Mouse (Mus musculus): ENCODE results near the gene Pip5k1c. TPM values are rescaled to one million over a fixed set of nuclear protein-coding genes. Genes with fewer than 3 reads are reported as not detected.

The Pip5k1c gene
- polyA plus RNA-seq (2015; fragmentation: Nextera tagmentation; extraction: Ambion mirVana), result 36.9 and 38.6 TPM in 2 replicates

DNA sequence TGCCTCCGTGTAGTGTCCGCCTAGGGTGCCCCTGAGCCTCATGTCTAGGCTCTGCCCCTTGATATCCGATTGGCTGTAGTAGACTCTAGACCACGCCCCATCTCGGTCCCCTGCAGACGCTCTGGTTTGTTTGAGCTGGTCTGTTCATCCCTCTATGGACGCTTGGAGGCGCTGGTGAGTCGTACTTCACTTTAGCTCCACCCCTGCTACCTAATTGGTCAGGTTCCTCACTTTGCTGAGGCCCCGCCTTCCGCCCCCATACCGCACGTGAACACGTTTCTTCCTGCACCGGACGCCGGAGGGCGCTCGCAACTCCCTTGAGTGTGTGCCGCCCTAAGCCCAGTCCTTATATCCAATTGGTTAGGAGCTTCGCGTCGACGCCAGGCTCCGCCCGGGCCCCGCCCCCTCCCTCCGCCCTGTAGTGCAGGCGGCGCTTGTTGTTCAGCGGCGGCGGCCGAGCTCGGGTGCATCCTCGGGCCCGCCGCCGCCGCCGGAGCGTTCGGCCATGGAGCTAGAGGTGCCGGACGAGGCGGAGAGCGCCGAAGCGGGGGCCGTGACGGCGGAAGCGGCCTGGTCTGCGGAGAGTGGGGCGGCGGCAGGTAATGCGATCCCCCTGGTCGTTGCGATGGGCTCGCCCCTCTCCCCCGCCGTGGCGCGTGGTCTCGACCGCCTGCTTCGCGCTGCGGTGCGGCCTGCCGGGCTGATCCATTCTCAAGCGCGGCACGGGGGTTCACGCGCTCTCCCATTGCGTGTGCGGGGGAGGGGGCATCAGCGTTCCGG is at the start of gene Pip5k1c:
TSS of gene Pip5k1c (plus strand) at position 410 of the 780 bp plus-strand sequence.
- peak; percentile 100 for DNase-seq (ENCODE audit: low spot score)

DNA sequence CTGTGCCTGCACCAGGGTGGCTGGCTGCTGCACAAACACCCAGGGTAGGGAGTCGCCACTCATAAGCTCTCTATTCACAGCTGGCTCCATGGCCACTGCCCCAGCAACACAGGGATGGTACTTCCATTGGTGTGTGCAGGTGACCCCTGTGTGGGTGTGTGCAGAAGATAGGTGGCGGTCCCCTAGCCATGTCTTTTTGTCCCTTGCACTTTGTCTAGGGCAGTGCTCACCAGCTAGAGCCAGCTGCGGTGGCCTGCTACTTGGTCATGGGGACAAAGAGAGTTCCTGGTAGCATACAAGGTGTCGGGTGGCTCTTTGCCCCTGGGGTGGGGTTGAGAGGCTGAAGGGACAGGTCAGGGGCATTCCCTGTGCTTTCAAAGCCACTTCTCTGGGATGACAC is 48.6 kb upstream of the Pip5k1c start:
- DNase-seq (ENCODE audit: low spot score), result no peak

DNA sequence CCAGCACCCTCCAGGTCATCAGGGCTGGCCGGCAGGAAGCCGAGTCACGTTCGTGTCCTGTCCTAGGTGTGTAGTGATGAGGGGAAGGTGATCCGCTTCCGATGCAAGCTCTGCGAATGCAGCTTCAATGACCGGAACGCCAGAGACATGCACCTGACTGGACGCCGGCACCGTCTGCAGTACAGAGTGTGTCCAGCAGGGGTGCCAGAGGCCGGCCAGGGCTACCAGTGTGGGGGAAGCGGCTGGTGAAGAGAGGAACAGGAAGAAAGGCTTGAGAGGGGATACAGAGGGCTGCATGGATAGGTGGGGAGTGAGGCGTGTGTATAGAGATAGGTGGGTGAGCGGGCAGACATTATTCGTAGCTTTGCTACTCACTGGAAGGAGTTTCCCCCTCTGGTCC is 48.2 kb upstream of the Pip5k1c start:
- peak; percentile 79 for DNase-seq (ENCODE audit: low spot score)

DNA sequence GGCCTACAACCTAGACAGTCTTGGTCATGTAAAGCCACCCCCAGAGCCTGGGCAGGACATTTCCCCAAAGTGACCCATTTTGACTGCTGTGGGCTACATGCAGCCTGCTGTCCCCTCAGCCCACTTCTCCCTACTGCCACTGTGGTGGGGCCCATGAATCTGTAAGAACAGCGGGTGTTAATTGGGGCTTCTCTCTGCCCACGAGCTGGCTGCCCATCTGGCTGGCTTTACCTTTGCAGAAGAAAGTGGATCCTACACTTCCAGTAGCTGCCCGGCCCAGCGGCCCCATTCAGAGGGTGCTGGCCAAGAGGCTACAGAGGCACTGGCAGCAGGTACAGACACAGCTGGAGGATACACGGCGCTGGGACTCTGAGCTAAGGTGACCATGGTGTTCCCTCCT is 47.6 kb upstream of the Pip5k1c start:
- no peak for DNase-seq (ENCODE audit: low spot score)

DNA sequence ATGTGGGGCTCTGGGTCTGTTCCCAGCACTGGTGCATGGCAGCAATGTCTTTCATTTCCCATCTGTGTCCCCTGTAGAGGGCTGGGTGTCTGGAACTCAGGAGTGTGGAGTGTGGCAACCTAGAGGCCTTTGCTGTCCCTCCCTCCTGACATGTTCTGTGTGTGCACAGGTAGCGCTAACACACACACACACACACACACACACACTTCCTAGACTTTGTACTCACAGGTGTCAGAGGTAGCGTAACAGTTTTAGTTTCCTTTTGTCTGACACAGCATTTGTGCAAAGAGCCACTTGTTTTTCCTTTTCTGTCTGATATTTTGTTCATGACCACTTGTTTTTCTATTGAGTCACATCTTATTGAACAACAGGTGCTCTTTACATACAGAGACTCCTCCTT is 45.0 kb upstream of the Pip5k1c start:
- peak; percentile 73 for DNase-seq (ENCODE audit: low spot score)

DNA sequence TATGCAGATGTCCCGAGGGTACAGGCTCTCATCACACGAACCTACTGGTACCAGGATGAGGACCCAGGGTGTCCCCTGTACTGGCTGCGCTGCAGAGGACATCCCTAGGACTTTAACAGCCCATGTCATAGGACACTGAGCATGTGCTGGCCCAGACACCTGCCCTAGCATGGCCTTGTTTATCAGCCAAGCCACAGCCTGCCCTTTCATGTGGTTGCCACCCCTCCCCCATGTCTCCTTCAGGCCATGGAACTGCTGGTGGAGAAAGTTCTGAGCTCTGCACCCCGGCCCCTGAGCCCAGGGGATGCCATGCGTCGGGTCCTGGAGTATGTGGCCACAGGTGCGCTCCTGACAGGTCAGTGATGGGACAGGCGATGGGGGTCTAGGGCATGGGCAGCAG is 43.3 kb upstream of the Pip5k1c start:
- DNase-seq (ENCODE audit: low spot score), result peak; percentile 43

DNA sequence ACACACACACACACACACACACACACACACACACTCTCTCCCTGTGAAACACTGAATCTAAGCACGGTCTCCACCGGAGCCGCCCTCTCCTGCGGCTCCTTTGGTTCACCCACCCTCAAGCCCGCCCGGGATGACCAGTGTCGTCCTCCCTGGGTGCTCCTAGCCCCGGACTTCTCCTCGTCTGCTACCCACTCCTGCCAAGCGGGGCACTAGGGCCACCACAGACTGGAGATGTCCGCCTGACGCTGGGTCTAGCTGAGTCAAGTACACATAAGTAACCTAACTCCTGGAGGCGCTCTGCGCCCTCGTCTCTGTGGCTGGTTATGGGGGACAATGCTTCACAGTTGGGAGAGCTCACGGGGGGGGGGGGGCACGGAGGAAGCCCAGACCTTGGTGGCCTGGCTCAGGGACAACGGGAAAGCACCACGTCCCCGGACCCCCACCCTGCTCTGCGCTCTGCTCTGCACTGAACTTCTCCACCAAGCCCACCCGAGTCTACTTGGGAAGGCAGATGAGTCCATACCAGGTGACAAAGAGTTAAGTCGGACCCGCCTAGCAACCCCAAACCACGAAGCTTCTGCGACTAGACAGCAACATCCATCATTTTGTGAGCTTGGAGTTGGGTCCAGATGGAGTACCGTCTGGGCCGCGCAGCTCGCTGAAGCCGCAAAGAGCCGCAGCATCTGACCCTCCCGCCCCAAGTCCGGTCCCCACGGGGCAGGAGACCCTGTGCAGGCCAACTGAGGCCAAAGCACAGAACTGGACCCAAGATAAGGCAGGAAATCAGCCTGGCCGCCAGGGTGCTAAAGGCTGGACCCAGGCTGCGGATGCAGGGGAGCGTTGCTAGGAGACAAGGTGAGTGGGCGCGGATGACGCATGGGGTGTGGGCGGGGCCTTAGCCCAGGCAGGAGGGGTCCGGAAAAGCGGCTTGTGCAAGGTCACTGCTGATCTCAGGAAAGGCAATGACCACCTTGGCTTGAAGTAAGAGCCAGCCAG is 40.0 kb upstream of the Pip5k1c start, which contains the start of gene Matk:
TSS of gene Matk (plus strand) at position 512 of the 996 bp plus-strand sequence.
- DNase-seq (ENCODE audit: low spot score), result peak; percentile 53

DNA sequence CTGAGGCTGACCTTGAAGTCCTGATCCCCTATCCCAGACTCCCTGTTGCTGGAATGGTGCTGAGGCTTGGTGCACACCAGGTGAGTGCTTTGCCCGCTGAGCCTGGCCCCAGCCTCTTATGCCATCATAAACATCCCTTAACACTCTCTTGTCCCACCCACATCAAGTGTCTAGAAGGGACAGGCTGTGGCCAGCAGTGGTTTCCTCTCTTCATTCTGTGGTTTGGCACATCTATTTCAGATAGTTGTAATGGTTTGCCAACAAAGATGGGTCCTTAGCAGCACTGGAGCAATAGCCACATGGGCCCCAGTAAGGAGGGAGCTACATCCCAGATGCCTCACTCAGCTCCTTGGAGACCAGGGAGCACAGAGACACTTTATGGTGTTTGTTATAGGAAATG is 37.9 kb upstream of the Pip5k1c start:
- DNase-seq (ENCODE audit: low spot score), result no peak

DNA sequence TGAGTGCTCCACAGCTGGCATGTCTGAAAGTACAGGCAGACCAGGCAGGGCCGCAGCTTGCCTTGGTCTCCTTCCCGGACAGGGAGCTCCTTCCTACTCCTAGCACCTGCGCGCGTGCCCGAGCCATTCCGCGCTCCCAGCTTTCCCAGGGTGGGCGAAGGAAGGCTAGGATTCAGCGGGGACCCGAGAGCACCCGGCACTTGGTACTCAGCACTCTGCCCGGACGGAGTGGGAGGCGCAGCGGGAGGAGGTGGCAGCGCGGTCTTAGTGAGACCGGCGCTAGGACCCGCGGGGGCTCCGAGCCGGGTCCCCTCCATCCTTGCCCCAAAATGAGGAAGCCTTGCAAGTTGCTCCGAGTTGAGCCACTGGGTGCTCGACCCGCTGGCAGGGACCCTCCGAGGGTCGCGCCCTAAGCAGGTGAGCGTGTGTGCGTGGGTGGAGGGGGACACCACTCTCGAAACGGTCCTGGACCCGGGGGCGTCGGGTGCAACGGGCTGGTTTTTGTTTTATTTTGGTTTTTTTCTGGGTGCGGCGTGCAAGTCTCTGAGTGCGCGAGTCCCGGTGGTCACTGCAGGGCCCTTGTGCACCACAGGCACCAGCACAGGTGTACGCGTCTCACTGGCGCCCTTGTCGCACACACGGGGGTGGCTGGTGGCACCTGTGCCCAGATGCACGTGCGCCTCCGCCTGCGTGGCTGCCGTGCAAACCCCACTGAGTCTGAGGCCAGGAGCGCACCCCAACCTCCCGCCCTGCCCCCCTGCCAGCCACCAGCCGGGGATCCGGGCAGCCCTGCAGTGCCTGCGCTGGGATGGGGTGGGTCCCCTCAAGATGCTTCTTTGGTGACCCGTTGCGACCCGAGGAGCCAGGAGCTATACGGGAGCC is 35.4 kb upstream of the Pip5k1c start:
- DNase-seq (ENCODE audit: low spot score), result peak; percentile 52

DNA sequence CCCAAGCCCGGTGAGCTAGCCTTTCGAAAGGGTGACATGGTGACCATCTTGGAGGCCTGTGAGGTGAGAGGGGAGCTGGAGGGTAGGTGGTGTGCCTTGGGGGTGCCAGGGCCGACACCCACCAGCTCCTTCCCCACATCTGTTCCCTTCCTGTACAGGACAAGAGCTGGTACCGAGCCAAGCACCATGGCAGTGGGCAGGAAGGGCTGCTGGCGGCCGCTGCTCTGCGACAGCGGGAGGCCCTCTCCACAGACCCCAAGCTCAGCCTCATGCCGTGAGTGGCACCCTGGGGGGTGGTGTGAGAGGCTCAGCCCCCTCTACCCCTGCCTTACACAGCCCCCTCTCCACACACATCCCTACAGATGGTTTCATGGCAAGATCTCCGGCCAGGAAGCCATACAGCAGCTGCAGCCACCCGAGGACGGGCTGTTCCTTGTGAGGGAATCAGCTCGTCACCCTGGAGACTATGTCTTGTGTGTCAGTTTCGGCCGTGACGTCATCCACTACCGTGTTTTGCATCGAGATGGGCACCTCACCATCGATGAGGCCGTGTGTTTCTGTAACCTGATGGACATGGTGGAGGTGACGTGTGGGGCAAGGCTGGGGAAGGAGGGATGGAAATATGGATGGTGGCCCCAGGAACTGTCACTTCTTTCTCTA is 33.4 kb upstream of the Pip5k1c start:
- no peak for DNase-seq (ENCODE audit: low spot score)

DNA sequence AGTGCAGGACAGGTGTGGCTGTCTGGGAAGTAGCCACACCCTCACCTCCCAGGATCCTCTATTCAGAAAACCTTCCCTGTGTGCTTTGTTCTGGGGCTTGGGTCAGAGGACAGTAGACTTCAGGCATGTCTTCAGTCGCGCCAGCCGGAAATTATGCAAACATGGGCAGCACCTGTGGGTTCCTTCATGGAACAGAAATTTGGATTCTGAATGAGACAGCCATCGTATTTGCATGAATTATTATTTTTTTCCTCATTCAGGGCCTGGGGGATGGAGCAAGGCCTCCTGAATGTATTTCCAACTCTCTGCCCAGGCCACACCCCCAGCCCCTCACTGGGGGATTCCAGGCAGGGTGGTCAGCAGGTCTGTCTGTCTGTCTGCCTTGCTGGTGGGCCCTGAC is 31.7 kb upstream of the Pip5k1c start:
- no peak for DNase-seq (ENCODE audit: low spot score)

DNA sequence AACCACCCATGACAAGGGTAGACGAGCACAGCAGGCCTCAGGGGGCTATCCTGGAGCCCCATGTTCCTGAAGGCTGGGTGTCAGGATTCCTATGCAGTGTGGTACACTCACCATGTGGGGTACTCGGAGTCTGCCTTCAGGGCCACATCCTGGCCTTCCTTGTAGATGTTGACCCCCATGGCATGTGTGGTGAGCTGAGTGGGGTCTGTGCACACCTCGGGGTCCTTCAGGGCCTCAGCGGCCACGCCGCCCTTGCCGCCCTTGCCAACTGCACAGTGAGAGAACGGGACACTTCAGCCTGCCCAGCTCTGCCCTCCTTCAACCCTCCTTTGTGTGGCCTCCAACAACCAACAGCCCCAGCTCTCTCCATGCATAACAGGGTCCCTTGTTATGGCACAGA is 27.2 kb upstream of the Pip5k1c start:
- DNase-seq (ENCODE audit: low spot score), result no peak

DNA sequence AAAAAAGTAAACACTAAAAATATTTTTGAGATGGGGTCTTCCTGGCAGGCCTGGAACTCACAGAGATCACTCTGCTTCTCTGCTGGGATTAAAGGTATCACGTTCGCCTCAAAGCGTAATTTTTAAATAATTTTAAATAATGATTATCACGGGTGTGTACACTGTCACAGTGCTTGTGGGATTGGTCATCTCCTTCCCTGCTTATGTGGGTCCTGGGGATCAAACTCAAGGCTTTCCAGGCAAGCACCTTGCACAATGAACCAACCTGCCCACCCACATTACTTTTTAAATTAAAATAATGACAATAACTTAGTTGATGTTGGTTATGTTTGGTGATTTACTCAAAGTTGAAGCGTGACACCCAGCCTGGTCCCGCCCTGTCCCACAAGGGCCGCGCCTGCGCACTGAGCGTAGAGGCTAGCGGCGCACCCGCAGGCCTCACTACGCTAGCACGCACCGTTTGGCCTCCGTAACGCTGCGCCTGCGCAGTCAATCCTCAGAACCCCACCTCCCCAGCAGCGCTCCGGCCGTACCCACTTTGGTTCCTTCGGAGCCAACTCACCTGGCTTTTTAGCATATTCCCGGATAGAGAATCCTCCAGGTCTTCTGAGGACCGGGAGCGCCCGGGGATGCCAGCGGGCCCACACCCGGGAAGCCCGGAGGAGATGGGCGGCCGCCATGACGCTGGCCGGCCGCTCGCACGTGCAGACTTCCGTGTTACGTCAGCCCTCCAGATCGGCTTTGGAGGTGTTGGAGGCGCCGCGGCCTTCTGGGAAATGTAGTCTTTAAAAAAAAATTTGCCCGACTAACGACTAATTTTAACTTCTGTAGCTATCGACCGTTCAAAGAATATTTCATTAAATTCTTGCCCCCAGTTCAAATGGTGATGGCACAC is 26.3 kb upstream of the Pip5k1c start, which contains the start of the genes Mrpl54 and Apba3:
TSS of gene Mrpl54 (minus strand) at position 724 of the 895 bp plus-strand sequence.
TSS of gene Apba3 (plus strand) at position 750 of the 895 bp plus-strand sequence.
- peak; percentile 98 for DNase-seq (ENCODE audit: low spot score)

DNA sequence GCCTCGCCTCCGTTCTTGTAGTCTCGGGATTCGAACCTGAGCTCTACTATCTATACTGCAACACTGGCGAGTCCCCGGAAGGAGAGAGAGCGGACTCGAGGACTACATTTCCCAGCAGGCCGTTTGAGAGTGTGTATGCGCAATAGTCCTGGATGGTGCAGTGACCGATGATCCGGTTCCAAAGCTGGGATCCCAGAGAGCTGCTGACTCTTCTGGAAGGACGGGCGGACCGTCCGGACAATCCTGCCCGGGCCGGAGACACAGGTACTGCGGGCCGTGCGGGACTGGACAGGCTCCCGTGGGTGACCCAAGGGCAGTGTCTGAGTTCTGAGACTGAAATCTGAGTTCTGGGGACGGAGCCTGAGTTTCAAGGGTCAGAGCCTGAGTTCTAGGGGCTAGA is 24.7 kb upstream of the Pip5k1c start:
- peak; percentile 77 for DNase-seq (ENCODE audit: low spot score)

DNA sequence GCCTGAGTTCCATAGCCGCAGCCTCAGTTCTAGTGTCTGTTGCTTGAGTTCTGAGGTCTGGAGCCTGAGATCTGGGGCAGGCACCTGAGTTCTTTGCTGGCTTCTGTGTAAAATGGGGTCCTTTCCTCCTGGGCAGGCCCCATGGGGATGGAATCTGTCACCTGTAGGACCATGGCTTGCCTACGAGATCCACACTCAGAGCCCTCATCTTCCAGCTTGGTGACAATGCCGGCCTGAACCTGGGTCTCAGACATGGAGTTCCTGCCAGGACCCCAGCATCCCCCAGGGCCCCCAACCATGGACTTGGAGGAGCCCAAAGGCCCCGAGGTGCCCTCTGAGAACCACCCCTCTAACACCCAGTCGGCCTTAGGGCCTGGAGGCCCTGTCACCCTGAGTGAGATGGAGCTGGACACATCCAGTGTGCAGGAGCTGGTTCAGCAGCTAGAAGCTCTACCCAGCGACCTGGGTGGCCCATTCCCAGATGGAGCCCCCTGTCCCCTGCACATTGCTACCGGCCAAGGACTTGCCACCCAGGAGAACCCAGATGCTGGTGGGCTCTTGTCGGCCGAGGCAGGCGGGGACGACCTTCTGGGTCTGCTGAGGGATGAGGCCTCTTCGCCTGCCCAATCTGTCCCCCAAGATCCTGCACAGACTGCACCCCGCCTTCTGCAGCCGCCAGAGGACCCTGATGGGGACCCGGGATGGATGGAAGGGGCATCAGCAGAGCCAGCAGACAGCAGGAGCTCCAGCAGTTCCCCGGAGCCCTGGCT is 23.9 kb upstream of the Pip5k1c start:
- DNase-seq (ENCODE audit: low spot score), result no peak

DNA sequence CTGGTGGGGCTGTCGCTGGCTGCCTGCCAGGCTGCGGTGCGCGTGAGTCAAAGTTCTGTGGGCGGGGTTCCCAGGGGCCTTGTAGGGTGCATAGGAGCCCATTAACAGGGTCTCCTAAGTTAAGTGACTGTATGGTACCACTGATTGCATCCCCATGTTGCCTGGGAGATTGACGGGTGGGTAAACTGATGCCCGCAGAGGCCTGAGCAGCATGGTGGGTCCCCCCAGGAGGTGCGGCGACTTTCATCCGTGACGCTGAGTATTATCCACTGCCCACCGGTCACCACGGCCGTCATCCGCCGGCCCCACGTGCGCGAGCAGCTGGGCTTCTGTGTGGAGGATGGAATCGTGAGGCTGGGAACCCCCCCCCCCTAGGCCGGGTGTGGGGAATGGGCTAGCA is 20.4 kb upstream of the Pip5k1c start:
- DNase-seq (ENCODE audit: low spot score), result no peak

DNA sequence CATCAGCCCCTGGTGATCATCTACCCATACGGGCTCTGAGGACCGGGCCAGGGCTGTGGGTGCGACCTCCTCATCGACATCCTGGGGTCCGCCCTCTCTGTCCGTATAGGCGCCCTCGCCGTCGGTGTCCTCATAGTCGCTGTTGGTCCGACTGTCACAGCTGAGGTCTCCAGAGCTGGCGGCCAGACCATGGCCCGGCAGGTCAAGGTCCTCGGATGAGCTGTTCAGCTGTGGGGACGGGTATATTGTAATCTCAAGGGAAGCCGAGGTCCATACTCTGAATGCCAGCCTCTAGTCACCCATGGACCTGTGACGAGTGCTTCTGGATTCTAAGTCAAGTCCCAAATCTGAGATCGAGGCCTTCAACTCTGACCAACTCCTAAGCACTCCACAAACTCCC is 18.9 kb upstream of the Pip5k1c start:
- DNase-seq (ENCODE audit: low spot score), result no peak

DNA sequence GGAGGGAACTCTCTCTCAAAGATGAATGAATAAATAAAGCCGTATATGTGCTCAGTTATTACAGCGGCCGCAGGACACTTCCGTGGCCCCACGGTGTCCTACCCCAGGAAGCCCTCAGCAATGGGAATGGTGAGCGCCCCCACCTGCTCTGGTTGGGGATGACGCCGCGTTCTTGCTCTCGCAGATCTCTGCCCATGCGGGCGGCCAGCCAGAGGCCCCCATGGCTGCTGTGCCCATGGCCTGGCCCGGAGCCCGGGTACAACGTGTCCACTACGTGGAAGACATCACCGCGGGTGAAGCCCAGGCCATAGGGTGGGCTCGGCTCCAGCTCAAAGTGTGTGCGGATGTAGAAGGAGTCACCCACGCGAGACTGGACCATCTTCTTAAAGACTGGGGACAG is 15.1 kb upstream of the Pip5k1c start:
- no peak for DNase-seq (ENCODE audit: low spot score)

DNA sequence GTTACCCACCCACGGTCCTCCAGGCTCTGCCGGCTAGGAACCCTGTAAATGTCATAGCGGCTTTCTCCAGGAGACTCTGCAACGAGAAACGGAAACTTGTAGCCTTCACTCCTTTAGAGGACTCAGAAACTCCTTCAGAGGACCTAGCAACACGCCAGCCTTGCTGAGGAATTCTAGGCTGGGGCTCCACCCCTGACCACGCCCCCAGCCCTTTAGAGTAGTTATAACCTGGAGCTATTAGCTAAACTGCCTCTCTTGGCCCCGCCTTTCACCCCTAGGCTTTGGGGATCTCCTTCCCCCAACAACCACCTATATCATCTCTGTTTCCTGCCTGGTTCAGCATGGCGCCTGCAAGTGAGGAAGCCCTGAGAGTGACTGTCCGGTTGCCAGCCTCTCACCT is 13.3 kb upstream of the Pip5k1c start:
- no peak for DNase-seq (ENCODE audit: low spot score)

Measured in thymus, postnatal 0 days (tissue).